Mouse (Mus musculus): Measurements from ENCODE around the gene Mus81.
"Not testable (repeated sequence)": the region's sequence is repeated elsewhere in the genome, so short reads cannot be mapped to it uniquely, and the experiment has no call there.

Mus81 gene

DNA sequence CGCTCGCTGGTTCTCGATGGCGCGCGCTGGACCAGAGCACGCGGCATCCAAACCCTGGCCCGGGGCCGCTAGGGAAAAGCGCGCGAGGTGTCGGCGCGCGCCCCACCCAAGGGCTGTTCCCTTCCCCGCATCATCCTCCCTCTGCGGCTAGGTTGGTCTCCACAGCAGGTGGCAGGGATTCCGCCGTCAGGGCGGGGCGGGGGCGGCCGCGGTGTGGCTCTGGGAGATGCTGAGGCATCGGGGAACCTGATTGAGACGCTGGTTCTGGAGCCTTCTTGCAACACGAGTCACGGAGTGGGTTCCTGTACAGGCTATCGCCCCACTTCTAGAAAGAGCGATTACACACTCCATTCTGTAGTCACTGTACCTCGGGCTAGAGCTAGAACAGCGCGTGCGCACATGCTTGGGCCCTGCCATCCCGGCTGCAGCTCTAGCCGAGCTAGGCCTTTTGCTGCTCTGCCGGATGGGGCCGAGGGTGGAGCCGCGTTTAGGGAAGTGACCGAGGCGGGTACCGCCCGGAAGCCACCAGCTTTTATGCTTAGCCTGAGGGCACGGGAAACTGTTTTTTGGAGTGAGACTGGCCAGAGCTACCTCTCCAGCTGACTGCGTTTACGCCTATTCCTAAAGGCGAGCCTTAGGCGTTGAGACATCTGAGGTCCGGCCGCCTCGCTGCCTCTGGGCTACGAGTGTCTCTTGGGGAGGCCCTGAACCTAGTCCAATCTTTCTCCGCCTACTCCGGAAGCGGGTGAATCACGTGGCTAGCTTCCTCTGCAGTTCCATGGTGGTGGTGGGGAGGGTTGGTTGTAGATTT lies 2.9 kb upstream of the Mus81 start:
- DNase-seq, result no peak

DNA sequence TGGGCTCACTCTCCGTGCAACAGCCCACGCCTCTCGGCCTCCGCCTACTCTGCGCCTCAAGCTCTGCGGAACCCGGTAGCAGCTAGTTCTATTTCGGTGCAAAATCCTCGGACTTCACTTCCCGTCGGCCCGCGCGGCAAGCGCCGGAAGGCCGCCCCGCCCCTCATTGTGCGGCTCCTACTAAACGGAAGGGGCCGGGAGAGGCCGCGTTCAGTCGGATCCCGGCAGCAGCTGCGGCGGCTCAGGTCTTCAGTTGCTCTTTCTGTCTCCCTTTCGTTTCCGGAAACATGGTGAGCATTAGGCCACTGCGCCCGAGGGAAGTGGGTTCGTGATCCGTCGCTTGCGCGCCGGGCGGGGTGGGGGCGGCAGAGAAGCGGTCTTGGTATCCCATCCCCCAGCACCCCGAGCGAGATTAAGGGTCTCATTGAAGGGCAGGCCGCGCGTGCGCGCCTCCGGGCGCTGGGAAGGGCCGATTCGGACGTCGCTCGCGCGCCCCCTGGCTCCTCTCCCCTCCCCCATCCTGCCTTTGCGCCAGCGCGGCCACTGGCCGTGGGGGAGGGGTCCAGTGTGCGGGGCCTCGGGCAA lies 2.2 kb upstream of the Mus81 start, which contains the start of gene Cfl1:
TSS of gene Cfl1 (plus strand) at position 143 of the 585 bp plus-strand sequence.
- no peak for DNase-seq

DNA sequence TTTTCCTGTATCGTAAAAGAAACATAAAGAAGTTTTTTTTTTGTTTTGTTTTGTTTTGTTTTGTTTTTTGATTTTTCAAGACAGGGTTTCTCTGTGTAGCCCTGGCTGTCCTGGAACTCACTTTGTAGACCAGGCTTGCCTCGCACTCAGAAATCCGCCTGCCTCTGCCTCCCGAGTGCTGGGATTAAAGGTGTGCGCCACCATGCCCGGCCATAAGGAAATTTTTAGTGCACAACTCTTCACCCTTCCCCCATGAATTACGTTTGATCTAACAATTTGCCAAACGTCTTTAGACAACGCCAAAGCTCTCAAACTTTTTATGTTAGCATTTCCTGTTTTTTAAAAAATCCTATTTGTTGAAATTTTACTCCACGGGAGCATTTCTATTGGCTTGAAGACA lies 1.5 kb upstream of the Mus81 start:
- DNase-seq, result not testable (repeated sequence)

DNA sequence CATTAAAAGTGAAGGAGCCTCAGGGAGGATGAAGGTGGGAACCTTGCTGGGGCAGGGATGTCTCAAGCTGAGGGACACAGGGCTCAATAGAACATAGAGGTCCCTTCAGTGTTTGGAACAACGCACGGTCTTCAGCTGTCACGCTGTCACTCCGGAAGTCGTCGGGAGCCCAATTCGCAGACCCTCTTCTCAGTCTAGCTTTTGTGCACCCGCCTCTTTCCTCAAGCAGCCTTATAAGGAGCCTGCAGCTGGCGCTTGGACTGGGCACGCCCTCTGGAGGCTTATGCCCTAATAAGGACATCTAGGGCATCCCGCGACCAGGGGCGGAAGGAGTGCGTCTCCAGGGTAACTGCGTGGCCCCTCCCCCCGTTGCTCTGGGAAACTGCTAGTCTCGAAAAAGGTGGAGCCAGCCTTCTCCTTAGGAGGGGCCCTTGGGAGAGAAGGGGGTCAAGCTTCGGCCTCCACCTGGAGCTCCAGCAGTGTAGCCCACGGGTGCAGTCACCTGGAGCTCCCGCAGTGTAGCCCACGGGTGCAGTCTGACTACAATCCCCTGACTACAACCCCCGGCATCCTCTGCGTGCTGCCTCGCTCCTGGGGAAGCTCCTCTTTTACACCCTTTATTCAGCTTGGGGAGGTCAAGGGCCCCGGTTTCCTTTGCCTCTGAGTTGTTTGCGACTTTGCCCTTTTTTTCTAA lies 823 bp upstream of the Mus81 start:
- no peak for DNase-seq

DNA sequence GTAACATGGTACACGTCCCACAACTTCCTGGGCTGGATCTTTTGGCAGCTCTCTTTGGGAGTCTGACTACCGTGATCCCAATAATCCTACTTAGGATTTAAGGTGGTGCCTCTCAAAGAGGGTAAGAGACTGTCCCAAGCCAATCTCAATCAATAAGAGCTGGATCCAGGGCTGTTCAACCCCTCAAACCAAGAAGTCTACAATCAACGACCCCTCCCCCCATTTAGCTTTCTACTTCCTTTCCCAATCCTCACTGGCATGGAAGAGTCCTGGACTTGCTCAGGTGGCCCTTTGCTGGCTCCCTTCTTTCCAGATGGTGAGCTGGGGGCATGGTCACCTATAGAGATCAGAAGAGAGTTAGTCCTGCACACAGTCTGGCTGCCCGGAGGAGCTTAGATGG lies 1.4 kb downstream of the Mus81 start:
- DNase-seq, result no peak

DNA sequence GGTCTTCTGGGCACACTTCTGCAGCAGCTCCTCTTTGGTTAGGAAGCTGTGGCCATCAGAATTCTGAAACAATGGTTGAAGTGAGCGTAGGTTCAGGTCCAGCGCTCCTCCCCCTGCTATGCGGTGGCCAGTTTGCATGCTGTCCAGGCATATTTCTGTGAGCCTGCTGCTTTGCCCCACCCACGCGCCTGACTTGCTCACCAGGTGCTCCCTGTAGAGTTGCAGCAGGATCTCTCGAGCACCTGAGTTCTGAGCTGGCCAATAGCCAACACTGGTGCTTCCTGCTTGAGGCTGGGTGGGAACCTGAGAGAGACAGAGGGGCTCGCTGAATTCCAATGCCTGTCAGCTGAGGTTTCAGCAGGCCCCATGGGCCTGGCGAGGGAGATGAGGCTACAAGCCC lies 1.9 kb downstream of the Mus81 start:
- DNase-seq, result no peak

DNA sequence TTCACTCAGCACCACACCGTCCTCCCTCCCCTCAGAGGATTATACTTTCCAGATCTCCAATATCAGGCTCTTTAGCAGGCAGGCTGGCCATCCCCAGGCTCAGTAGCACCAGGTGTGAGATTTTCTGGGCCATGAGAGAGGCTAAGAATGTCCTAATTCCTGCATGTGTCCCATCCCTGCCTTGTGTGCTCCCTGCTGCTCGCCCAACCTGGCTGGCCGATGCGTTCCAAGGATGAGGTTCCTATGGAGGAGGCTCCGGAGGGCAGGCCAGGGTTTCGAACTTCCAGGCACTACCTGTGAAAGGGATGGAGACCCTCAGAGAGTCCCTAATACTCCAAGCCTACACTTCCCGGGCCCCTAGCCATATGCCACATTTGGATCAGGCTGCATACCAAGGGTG lies 2.4 kb downstream of the Mus81 start:
- DNase-seq, result no peak

DNA sequence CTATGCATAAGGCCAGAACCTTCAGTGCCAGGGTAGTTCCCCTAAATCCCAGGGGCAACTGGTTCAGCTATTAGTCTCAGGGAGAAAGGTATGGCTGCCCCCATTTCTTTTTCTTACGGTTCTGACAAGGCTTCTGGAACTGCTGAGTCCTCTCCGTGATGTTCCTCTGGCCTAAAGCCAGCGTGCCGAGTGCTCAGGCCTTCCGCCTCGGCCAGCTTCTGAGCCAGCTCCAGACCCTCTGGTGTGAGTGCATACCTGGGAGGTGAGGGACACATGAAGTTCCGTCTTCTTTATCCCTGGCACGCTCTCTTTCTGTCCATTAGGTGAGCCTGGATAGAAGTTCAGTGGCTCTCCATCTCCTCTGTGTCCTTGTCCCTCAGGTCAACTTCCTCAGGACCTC lies 2.8 kb downstream of the Mus81 start:
- DNase-seq, result no peak

DNA sequence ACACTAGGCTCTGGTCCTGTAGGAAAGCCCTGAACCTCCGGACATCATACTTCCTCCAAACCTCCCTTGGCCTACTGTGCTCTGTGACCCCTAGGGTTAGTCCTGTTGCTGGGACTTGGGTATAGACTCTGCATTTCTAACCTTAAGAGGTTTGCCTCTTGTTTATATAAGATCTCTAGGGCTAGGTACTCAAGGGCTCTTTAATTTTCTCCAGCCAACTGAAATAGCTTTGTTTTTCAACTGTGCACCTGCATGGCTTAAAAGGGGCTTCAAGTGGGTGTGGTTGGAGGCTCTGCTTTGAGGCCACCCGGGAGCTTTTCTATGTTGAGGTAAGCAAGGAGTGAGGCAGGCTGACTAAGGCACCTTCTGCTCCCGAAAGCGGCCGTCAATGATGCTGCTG lies 3.7 kb downstream of the Mus81 start:
- peak; percentile 33 for DNase-seq

DNA sequence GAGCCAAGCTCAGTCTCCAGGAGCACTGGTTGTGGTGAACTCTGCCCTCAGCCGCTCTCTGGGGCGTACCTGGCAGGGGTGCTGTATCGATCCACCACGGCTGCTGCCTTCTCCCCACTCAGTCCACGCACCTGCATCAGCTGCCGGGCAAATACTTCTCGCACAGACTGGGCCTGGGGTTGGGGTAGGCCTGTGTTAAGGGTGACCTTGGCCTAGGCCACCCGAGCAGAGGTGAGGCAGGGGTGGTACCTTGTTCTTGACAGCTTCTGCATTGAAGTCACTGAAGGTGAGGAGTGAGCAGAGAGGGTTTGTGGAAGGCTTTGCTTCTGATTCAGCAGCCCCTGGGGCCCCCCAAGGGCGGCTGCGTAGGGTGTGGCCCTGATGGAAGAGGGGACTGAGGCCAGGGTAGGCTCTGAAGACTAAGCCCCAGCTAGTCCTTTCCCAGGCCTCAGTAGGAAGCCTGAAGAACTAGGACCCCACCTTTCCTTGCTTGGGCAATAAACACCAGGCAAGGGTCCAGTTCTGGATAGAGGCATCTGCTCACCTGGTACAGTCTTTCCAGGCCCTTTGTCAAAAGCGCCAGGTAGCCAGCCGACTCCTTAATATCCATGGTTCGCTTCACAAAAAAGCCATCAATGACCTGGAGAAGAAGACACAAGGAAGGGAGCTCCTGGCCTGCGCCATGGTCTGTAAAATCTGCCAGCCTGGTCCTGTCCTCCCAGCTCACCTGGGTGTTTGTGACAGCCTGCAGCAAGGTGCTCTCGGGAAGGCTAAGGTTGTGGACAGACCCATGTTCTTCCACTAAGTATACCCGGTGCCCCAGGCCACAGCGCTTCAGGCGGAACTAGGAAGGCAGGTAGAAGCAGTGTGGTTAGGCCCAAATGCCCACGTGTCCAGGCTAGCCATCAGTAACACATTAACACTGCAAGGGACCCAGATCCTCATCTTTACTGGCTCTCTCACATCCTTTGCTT lies 4.5 kb downstream of the Mus81 start:
- DNase-seq, result no peak

DNA sequence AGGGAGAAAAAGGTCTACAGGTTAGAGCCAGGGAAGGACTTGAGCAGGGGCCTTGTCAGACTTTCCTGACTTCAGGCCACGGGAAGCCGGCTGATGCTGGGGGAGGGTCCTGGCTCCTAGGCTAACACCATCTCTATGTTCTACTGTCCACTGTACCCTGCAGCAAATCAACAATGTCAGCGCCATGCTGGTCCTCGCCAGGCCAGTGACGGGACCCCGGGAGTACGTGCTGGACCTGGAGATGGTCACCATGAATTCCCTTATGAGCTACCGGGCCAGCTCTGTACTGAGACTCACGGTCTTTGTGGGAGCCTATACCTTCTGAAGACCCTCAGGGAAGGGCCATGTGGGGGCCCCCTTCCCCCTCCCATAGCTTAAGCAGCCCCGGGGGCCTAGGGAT lies 6.8 kb downstream of the Mus81 start:
- no peak for DNase-seq

DNA sequence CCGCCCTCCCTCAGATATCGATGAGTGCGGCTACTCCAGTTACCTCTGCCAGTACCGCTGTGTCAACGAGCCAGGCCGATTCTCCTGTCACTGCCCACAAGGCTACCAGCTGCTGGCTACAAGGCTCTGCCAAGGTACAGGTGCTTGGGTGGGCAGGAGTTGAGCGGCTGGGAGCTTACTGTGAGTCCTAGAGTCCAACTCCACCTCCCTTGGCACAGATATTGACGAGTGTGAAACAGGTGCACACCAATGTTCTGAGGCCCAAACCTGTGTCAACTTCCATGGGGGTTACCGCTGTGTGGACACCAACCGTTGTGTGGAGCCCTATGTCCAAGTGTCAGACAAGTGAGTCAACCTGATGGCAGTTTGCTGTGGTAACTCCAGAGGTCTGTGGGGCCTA lies 8.2 kb downstream of the Mus81 start:
- DNase-seq, result peak; percentile 66

DNA sequence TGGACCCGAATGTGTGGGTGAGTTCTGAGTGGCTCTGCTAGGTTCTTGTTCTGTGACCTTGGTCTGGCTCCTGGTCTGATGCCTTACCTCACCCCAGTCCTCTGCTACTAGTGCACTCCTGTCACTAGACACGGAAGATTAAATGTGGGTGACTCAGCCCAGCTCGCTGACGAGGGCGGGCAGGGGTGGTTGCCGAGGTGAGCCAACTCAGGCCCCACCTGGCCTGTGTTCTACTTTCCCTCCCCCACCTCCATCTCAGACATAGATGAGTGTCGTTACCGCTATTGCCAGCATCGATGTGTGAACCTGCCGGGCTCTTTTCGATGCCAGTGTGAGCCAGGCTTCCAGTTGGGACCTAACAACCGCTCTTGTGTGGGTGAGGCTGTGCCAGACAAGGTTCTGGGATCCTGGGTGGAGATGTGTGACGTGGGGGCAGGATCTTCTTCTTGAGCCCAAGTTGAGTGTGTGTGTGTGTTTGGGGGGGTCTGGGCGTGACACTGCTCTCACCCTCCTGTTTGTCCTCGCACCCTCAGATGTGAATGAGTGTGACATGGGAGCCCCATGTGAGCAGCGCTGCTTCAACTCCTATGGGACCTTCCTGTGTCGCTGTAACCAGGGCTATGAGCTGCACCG lies 10.4 kb downstream of the Mus81 start:
- DNase-seq, result peak; percentile 46

DNA sequence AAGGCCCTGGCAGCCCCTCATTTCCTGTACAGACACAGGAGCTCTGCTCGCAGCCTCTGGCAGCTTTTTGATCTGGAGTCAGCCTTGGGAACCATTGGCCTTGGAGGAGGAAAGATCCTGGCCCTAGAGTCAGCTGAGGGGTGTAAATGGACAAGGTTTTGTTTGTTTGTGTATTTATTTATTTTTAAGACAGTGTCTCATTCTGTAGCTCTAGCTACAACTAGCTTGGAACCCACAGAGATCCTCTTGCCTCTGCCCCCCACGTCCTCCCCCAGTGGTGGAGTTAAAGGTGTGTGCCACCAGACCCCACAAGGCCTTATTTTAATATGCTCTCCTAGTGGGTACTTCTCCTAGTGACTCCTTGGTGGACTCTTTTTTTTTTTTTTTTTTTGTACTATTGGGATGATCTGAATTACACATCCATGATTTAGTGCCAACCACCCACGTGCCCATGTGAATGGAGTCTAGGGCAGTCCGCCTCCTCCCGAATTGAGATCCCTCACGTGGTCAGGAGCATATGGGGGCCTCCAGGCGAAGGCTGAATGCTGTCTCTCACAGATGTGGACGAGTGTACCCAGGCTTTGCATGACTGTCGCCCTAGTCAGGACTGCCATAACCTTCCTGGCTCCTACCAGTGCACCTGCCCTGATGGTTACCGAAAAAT lies 11.1 kb downstream of the Mus81 start:
- peak; percentile 63 for DNase-seq

DNA sequence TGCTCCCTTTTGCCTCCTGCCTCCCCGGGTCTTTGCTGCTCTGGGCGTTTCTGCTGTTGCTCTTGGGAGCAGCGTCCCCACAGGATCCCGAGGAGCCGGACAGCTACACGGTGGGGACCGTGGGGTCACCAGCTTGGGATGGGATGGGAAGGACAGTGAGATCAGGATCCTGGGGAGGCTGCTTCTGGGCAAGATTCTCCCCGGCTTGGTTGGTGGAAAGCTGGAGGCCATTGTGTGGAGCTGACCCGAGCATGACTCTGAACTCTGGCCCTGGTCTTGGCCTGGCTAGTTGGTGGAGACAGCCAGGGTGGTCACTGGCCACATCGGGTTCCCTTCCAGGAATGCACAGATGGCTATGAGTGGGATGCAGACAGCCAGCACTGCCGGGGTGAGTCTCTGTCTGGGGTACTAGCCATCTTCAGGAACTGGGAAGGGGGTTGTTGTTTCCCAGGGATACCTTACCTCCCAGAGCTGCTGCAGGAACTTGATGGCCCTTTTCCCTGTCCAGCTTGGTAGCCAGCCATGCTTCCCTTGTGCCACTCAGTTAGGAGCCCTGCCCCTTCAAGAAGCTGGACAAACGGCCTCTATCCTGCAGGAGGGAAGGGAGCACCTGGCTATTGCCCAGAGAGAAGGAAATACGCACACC lies 13.0 kb downstream of the Mus81 start:
- DNase-seq, result peak; percentile 72

DNA sequence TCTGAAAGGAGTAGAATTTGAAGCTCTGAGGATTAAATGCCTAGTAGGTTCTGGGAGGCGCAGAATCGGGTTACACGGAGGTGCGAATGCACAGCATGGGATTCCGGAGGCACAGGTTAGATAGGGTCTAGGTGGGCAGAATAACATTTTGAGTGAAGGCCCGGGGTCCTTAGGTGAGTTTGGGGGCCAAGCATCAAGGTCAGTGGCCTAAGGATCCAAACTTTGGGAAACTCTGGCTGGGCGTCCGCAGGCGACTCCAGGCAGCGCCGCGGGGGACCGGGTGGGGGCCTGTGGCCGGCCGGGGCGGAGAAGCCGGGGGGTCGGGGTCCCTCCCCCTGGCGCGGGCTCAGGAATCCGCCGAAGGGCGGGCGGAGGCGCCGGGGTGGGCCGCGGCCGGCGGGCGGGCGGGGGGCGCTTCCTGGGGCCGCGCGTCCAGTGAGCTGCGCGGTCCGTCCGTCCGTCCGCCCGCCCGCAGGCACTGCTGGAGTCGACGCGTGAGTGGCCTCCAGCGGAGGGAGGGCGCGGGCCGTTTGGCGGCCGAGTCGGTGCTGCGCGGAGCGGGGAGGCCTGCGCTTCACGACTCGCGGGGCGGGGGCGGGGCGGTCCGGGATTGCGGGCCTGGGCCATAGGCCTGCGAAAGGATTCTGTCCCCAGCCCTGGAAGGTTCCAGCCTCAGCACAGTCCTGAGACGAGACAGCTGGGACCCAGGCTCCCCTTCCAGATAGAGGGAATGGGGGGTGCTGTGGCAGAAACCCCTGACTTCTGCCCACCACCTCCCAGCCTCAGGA lies 13.7 kb downstream of the Mus81 start:
- peak; percentile 62 for DNase-seq

DNA sequence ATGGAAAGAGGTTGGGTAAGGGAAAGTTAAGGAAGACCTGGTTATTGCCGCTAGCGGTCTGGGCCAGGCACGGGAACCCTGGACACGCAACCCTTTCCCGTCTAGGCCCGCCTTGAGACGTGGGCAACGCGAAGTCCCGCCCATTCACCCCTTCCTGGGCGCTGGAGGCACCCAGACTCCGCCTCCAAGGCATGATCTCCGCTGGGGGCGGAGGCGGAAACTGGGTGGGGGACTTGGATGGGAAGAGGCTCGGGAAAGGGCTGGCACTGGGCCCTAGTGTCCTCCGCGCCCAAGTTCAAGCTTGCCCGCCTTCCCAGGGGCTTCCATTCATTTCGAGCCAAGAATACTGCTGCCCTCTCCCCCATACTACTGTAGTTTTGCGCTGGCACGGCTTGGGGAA lies 14.5 kb downstream of the Mus81 start, which contains the start of gene Efemp2:
TSS of gene Efemp2 (plus strand) at position 235 of the 400 bp plus-strand sequence.
- peak; percentile 80 for DNase-seq

DNA sequence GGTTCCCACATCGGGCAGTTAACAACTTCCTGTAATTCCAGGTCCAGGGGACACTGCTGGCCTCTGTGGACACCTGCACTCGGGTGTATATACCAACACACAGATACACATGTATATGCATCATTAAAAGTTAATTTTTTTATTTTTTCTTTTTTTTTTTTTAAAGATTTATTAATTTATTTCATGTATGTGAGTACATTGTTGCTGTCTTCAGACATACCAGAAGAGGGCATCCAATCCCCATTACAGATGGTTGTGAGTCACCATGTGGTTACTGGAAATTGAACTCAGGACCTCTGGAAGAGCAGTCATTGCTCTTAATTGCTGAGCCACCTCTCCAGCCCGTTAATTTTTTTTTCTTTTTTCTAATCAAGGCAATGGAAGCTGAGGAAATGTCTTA lies 15.3 kb downstream of the Mus81 start:
- DNase-seq, result no peak

DNA sequence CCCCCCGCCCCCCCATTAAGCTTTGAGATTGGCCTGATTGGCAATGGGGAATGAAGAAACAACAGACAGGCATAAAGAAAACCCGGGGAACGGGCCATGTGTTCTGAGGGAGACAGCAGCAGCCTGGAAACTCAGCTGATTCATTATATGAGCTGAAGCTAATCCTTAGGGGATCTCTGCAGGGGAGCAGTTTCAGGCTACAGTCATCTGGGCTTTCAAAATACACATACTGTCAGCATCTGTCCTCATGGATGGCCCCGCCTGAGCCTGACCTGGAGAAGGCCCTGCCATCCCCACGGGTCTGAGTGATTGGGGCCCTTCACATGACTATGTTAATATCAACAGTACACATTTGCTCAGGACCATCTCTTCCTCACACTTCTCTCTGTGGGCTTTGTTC lies 16.4 kb downstream of the Mus81 start:
- no peak for DNase-seq

DNA sequence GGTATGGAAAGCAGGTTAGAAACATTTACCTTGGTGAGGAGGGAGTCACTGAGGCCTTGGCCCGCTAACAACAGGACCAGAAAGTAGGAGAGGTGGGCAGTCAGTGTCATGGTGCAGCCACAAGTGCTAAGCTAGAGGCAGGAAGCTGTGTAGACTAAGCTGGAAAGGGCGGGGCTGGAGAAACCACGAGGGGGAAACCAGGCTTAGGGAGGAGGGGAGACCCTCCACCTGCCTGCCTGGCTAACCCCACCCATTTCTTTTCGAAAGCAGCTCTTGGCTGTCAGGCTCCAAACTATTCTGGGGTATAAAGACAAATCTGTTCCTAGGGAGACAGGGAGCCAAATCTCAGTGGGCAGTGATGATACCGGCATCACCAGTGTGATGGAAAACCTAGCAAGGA lies 19.8 kb downstream of the Mus81 start, which contains the start of gene Ctsw:
TSS of gene Ctsw (minus strand) at position 134 of the 400 bp plus-strand sequence.
- no peak for DNase-seq

Data from cerebellum, adult 9-11 months (tissue).